ENCODE assay signal across 12 mouse cellular contexts in the genomic region with DNA sequence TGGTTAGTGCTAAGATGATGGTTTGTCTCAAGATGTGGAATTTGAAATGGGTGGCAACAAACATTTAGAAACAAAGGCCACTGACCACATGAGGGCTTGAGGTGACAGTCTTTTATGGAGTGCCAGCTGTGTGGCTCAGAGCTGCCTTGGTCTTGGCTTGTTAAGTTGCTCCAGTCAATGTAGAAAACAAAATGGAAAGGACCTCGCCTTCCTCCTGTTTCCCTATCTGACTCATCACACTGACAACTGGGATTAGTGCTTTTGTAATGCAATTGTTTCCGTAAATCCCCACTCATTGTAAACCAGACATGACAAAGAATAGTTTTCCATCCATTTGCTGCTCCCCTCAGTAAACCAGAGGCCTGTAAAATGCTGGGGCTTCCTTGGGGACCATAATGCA.
"Had no signal": no experiment of that assay in that cellular context is flagged by ENCODE, and none has a peak within 500 bp of the region (broad histone marks: within the 10 kb centered on the region; RNA-seq: fewer than 3 reads in every experiment).

No protein-coding gene starts in this region.

- DNase-seq: kidney, adult 8-10 months; kidney, postnatal 25 days; liver; lung, adult 18-20 months; right cerebral cortex, adult 18-20 months; right cerebral cortex, postnatal 25 days; thymus, adult 2 months; thymus, postnatal 25 days had no signal

- H3K4me1 ChIP-seq: midbrain, embryonic 15.5 days; stomach, embryonic 15.5 days had no signal

- ATAC-seq: intestine, postnatal 0 days; midbrain, embryonic 15.5 days had no signal

- H3K36me3 ChIP-seq: midbrain, embryonic 15.5 days; stomach, embryonic 15.5 days had no signal

- H3K4me2 ChIP-seq: midbrain, embryonic 15.5 days; stomach, embryonic 15.5 days had no signal

- H3K27me3 ChIP-seq: midbrain, embryonic 15.5 days; stomach, embryonic 15.5 days had no signal

- H3K27ac ChIP-seq: liver, embryonic 14.5 days; midbrain, embryonic 15.5 days; stomach, embryonic 15.5 days had no signal

- H3K4me3 ChIP-seq: midbrain, embryonic 15.5 days; stomach, embryonic 15.5 days had no signal

- H3K9ac ChIP-seq: liver, embryonic 14.5 days; midbrain, embryonic 15.5 days; stomach, embryonic 15.5 days had no signal

- H3K9me3 ChIP-seq: midbrain, embryonic 15.5 days; stomach, embryonic 15.5 days had no signal
